Mouse (Mus musculus) olfactory bulb, adult 2 months (tissue): Measurements from ENCODE around the gene Btnl1.

Experiments
- CTCF ChIP-seq: fragments of 200-500 bp; IDR thresholded peaks from 2 replicates; pipeline ENCODE4 v1.5.1; 2012; ENCODE audit warnings: low read depth, mild to moderate bottlenecking, low read length, moderate library complexity; ENCODE audit not compliant: insufficient read depth
- POLR2A ChIP-seq: fragments of 200-500 bp; IDR thresholded peaks from 2 replicates; pipeline ENCODE4 v1.6.1; 2012; ENCODE audit warnings: mild to moderate bottlenecking, low read depth, low read length, moderate library complexity; ENCODE audit not compliant: insufficient read depth

- TF ChIP-seq CTCF = no peak
- no peak for TF ChIP-seq POLR2A
Measured at GRCm38 (mm10) chr17:34346041-34346440, 30.9 kb upstream of the Btnl1 start.
